Mouse (Mus musculus) heart, embryonic 16.5 days (tissue): ENCODE data around the gene Gcnt7. TPM values are rescaled to one million over a fixed set of nuclear protein-coding genes. Genes with fewer than 3 reads are reported as not detected.

Source experiments
- ATAC-seq: fragments of 200-750 bp; cut with Nextera tagmentation; replicated peaks from 2 replicates; pipeline ENCODE4 v1.8.0; 2017; ENCODE audit warnings: moderate number of reproducible peaks; ENCODE audit not compliant: insufficient read depth, low FRiP score; ENCODE audit errors: extremely low read depth
- H3K27ac ChIP-seq: fragments of 300-500 bp; sonication (generic); 2 replicates; pipeline ENCODE4 v1.5.1; 2014; ENCODE audit warnings: mild to moderate bottlenecking, low read length, control low read depth, moderate library complexity
- H3K27me3 ChIP-seq: fragments of 300-500 bp; sonication (generic); 2 replicates; pipeline ENCODE4 v1.6.1; 2014; ENCODE audit warnings: low read length, mixed read lengths; ENCODE audit not compliant: control insufficient read depth, insufficient read depth
- H3K36me3 ChIP-seq: fragments of 300-500 bp; sonication (generic); 2 replicates; pipeline ENCODE4 v1.6.1; 2014; ENCODE audit not compliant: control insufficient read depth, insufficient read depth
- H3K4me1 ChIP-seq: fragments of 300-500 bp; sonication (generic); 2 replicates; pipeline ENCODE4 v1.6.1; 2014; ENCODE audit warnings: low read length, mixed read lengths; ENCODE audit not compliant: control insufficient read depth, insufficient read depth
- H3K4me2 ChIP-seq: fragments of 300-500 bp; sonication (generic); 2 replicates; pipeline ENCODE4 v1.6.1; 2014; ENCODE audit warnings: low read depth, mild to moderate bottlenecking, control low read depth, low read length
- H3K4me3 ChIP-seq: fragments of 300-500 bp; sonication (generic); 2 replicates; pipeline ENCODE4 v1.5.1; 2014; ENCODE audit warnings: mild to moderate bottlenecking, control low read depth, low read length
- H3K9ac ChIP-seq: fragments of 300-500 bp; sonication (generic); 2 replicates; pipeline ENCODE4 v1.6.1; 2014; ENCODE audit warnings: low read length, control low read depth
- H3K9me3 ChIP-seq: fragments of 300-500 bp; sonication (generic); replicated peaks from 2 replicates; pipeline ENCODE4 v1.6.1; 2016; ENCODE audit warnings: low read length; ENCODE audit not compliant: control insufficient read depth
- WGBS: fragments of 180-500 bp; shearing (Covaris S2); extraction: QIAGEN DNeasy Blood & Tissue Kit; methylation state at CpG from one replicate; pipeline ENCODE4 v1.1.7; 2014; 5-methylcytosine and 5-hydroxymethylcytosine counted together
- polyA plus RNA-seq: library from polyadenylated mRNA; unstranded; fragments of >200 nt; fragmentation: Nextera tagmentation; extraction: Ambion mirVana; gene quantifications from 2 replicates; pipeline ENCODE4 v1.2.1, GENCODE M21; 2015

The Gcnt7 gene
- polyA plus RNA-seq, 1 experiment from 2014 or later: 1.4 TPM

GRCm38 (mm10) chr2:172416218-172416617 lies 42.2 kb downstream of the Gcnt7 start:
- Histone ChIP-seq H3K4me3 (no peak overlapping the region), H3K27ac (no peak overlapping the region), H3K27me3 (no peaks in the 10 kb centered on the region), H3K4me1 (peaks cover 12% of the 10 kb centered on the region), H3K9ac (no peak overlapping the region), H3K9me3 (no peaks in the 10 kb centered on the region), H3K36me3 (no peaks in the 10 kb centered on the region), H3K4me2 (no peak overlapping the region)
- 61% methylated on average over 12 of the region's 12 CpGs for WGBS
- no peak for ATAC-seq

- Histone ChIP-seq H3K4me1 (peaks cover 12% of the 10 kb centered on the region), H3K36me3 (no peaks in the 10 kb centered on the region), H3K9me3 (no peaks in the 10 kb centered on the region), H3K27ac (no peak overlapping the region), H3K9ac (no peak overlapping the region), H3K4me3 (no peak overlapping the region), H3K27me3 (no peaks in the 10 kb centered on the region), H3K4me2 (no peak overlapping the region)
- WGBS: 58% methylated on average over 5 of the region's 5 CpGs
- no peak for ATAC-seq
Measured at GRCm38 (mm10) chr2:172413894-172414293, 44.5 kb downstream of the Gcnt7 start.

- H3K27ac ChIP-seq: no peak overlapping the region
- no peaks in the 10 kb centered on the region for H3K27me3 ChIP-seq
- peaks cover 12% of the 10 kb centered on the region for H3K4me1 ChIP-seq
- peak; percentile 42; the same call in 1 of the 2 replicates for ATAC-seq
- H3K9me3 ChIP-seq: no peaks in the 10 kb centered on the region
- H3K9ac ChIP-seq: no peak overlapping the region
- H3K4me3 ChIP-seq: no peak overlapping the region
- H3K36me3 ChIP-seq: no peaks in the 10 kb centered on the region
- WGBS: 20% methylated on average over 4 of the region's 4 CpGs
- no peak overlapping the region for H3K4me2 ChIP-seq
Measured at GRCm38 (mm10) chr2:172413273-172413672, 45.1 kb downstream of the Gcnt7 start.

GRCm38 (mm10) chr2:172412454-172412853 lies 45.9 kb downstream of the Gcnt7 start:
- Histone ChIP-seq H3K27ac (peak overlapping the region; percentile 27; the same call in 1 of the 2 replicates), H3K4me3 (0 out of 2 replicates have a peak overlapping the region, but pooled peaks have one; percentile 21), H3K4me2 (peak overlapping the region; percentile 40), H3K27me3 (no peaks in the 10 kb centered on the region), H3K9ac (no peak overlapping the region), H3K9me3 (no peaks in the 10 kb centered on the region), H3K4me1 (peaks cover 12% of the 10 kb centered on the region), H3K36me3 (no peaks in the 10 kb centered on the region)
- ATAC-seq: no peak
- WGBS: 6% methylated on average over 9 of the region's 9 CpGs

DNA sequence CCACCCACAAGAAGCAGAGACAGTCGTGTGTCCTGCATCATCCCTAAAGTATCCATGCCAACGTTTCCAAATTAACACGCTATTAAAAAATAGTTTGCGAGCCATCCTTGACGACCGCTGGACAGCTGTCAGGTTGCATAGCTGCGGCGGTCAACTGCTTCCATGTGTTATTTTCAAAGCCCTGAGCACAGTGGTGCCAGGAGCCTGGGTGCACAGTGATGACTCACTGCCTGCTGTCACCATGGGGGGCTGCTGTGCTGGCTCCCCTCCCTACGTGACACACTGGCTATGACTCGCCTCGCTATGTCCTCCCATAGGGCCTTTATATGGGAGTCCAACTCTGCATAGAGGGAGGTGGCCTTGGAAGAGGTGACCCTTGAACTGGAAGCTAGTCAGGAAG lies 47.3 kb downstream of the Gcnt7 start:
- no peaks in the 10 kb centered on the region for H3K36me3 ChIP-seq
- WGBS: 73% methylated on average over 11 of the region's 11 CpGs
- H3K27ac ChIP-seq: no peak overlapping the region
- no peak overlapping the region for H3K4me2 ChIP-seq
- H3K4me1 ChIP-seq: peaks cover 12% of the 10 kb centered on the region
- H3K4me3 ChIP-seq: no peak overlapping the region
- no peak overlapping the region for H3K9ac ChIP-seq
- ATAC-seq: no peak
- H3K27me3 ChIP-seq: no peaks in the 10 kb centered on the region
- H3K9me3 ChIP-seq: no peaks in the 10 kb centered on the region

GRCm38 (mm10) chr2:172410686-172411085 lies 47.7 kb downstream of the Gcnt7 start:
- no peak for ATAC-seq
- Histone ChIP-seq H3K36me3 (no peaks in the 10 kb centered on the region), H3K9me3 (no peaks in the 10 kb centered on the region), H3K4me3 (no peak overlapping the region), H3K27ac (no peak overlapping the region), H3K9ac (no peak overlapping the region), H3K27me3 (no peaks in the 10 kb centered on the region), H3K4me1 (peaks cover 12% of the 10 kb centered on the region), H3K4me2 (no peak overlapping the region)
- 63% methylated on average over 2 of the region's 2 CpGs for WGBS

- H3K4me2 ChIP-seq: no peak overlapping the region
- no peaks in the 10 kb centered on the region for H3K36me3 ChIP-seq
- ATAC-seq: no peak
- no peaks in the 10 kb centered on the region for H3K27me3 ChIP-seq
- H3K4me3 ChIP-seq: no peak overlapping the region
- no peak overlapping the region for H3K9ac ChIP-seq
- H3K4me1 ChIP-seq: peaks cover 1% of the 10 kb centered on the region
- H3K27ac ChIP-seq: no peak overlapping the region
- WGBS: 86% methylated on average over 2 of the region's 2 CpGs
- H3K9me3 ChIP-seq: no peaks in the 10 kb centered on the region
Measured at GRCm38 (mm10) chr2:172407499-172407898, 50.9 kb downstream of the Gcnt7 start.

GRCm38 (mm10) chr2:172406173-172406572 lies 52.2 kb downstream of the Gcnt7 start:
- Histone ChIP-seq H3K4me3 (no peak overlapping the region), H3K27me3 (no peaks in the 10 kb centered on the region), H3K36me3 (no peaks in the 10 kb centered on the region), H3K9ac (no peak overlapping the region), H3K27ac (no peak overlapping the region), H3K4me1 (0 out of 2 replicates have a peak, but pooled peaks cover 4% of the 10 kb centered on the region), H3K4me2 (no peak overlapping the region), H3K9me3 (no peaks in the 10 kb centered on the region)
- ATAC-seq: no peak
- 61% methylated on average over 4 of the region's 4 CpGs for WGBS

DNA sequence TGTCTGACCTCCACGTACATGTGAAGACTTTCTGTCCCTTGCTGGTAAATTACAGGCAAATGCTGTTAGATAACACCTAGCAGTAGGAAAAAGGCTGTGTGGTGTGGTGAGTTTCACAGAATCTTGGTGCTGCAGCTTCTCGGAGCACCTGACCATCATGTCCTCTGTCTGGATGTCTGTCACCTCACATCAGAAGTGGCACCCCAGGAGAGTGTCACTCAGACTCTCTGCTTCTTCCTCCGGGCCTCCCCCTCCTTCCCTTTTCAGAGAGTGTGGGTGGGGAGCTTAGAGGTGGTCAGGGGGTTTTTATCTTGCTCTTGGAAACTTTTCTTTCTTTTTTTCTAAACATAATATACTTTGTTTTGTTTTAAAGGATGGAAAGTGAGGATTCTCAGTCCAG lies 53.4 kb downstream of the Gcnt7 start:
- no peak overlapping the region for H3K9ac ChIP-seq
- H3K4me1 ChIP-seq: 0 out of 2 replicates have a peak, but pooled peaks cover 9% of the 10 kb centered on the region
- H3K4me3 ChIP-seq: no peak overlapping the region
- no peak overlapping the region for H3K4me2 ChIP-seq
- H3K9me3 ChIP-seq: no peaks in the 10 kb centered on the region
- ATAC-seq: no peak
- WGBS: 38% methylated on average over 3 of the region's 3 CpGs
- no peaks in the 10 kb centered on the region for H3K27me3 ChIP-seq
- no peak overlapping the region for H3K27ac ChIP-seq
- H3K36me3 ChIP-seq: no peaks in the 10 kb centered on the region
